Comparison of ENCODE assay signal across 13 mouse cellular contexts in the genomic region with DNA sequence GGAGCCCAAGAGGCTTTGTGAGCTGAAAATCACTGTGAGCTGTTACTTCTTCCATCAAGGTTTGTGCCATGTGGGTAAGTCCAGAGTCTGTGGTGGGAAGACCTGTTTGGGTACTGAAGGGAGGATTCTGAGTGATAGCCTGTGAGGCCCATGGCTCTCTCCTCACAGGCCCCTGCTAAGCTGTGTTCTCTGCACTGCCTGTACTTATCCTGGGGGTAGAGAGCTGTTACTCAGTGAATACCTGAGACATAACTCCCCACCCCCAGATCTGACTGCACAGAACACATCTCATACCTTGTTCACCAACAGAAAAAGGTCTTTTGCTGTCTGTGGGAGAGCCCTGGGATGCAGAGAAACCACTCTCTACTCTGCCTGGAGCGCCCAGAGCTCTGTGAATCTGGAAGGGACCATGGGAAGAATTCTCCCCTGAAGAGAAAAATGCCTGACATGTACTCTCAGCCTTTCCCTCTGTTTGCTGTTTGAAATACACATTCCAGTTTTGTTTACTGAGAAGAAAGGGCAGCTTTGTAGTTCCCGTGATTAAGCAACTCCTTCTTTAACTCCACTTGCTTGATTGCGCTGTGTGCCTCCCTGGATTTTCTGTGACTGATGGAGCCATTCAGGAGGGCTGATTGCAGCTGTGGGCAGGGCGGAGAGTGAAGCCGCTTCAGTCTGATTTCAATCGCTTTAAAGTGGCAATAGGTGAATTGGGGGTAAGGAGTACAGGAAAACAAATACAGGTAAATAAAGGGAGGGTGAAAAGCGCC.
DNase-seq lines count a peak whose midpoint lies in the region; ATAC-seq and TF ChIP-seq lines count a peak whose summit lies in the region.
"Had no signal": no experiment of that assay in that cellular context is flagged by ENCODE, and none has a peak within 500 bp of the region (broad histone marks: within the 10 kb centered on the region; RNA-seq: fewer than 3 reads in every experiment).

No protein-coding gene starts in this region.

- H3K27ac ChIP-seq in kidney, embryonic 16.5 days (ENCODE audit: low read length) = no peak overlapping the region
- H3K27ac ChIP-seq in embryonic facial prominence, embryonic 12.5 days = peak overlapping the region; percentile 65; the same call in 1 of the 2 replicates
- H3K27ac ChIP-seq in stomach, postnatal 0 days (replicated peaks) = peak overlapping the region; percentile 9; the same call in 1 of the 2 replicates
- H3K27ac ChIP-seq: embryonic facial prominence, embryonic 15.5 days; hindbrain, embryonic 13.5 days; limb, embryonic 12.5 days had no signal

- WGBS in kidney, embryonic 16.5 days = 31% methylated on average over 7 of the region's 7 CpGs
- WGBS in embryonic facial prominence, embryonic 12.5 days = 35% methylated on average over 7 of the region's 7 CpGs
- WGBS in lung, adult 2 months = 41% methylated on average over 7 of the region's 7 CpGs
- 23% methylated on average over 7 of the region's 7 CpGs for WGBS in stomach, postnatal 0 days

- no peak overlapping the region for H3K9ac ChIP-seq in kidney, embryonic 16.5 days (replicated peaks; ENCODE audit: low read length)
- H3K9ac ChIP-seq in embryonic facial prominence, embryonic 12.5 days = no peak overlapping the region
- no peak overlapping the region for H3K9ac ChIP-seq in stomach, postnatal 0 days (ENCODE audit: low read length)
- H3K9ac ChIP-seq: embryonic facial prominence, embryonic 15.5 days; heart, embryonic 12.5 days; hindbrain, embryonic 13.5 days; limb, embryonic 12.5 days had no signal

- TF ChIP-seq POLR2A in lung, adult 2 months (IDR thresholded peaks at IDR 0.05; ENCODE audit: borderline replicate concordance, extremely low read depth, low read depth, low read length) = no peak

- no peak for ATAC-seq in kidney, embryonic 16.5 days (ENCODE audit: low FRiP score, low TSS enrichment)
- ATAC-seq in embryonic facial prominence, embryonic 12.5 days (ENCODE audit: insufficient number of reproducible peaks, insufficient read depth, low FRiP score, low TSS enrichment) = no peak
- 0 out of 2 replicates have a peak, but pooled peaks have one; percentile 38 for ATAC-seq in stomach, postnatal 0 days (ENCODE audit: low FRiP score, low TSS enrichment)

- intact Hi-C loops in left cerebral cortex, postnatal 14 days (cut with DNase I) = no loop called here

- DNase-seq in kidney, postnatal 4 days = peak; percentile 20 to 41
- DNase-seq in lung, adult 2 months = peak; percentile 46
- DNase-seq in stomach, postnatal 0 days (ENCODE audit: low spot score) = no peak
- no peak for DNase-seq in left cerebral cortex, postnatal 14 days (ENCODE audit: low spot score in 2 of 2)
- DNase-seq in cerebellum, adult 8-10 months = no peak
- DNase-seq: cerebellum, postnatal 10 days; right cerebral cortex, postnatal 25 days had no signal

- no peaks in the 10 kb centered on the region for H3K36me3 ChIP-seq in kidney, embryonic 16.5 days (ENCODE audit: insufficient read depth, low read length)
- no peaks in the 10 kb centered on the region for H3K36me3 ChIP-seq in embryonic facial prominence, embryonic 12.5 days
- no peaks in the 10 kb centered on the region for H3K36me3 ChIP-seq in stomach, postnatal 0 days (ENCODE audit: control insufficient read depth, insufficient read depth, low read length)
- H3K36me3 ChIP-seq: embryonic facial prominence, embryonic 15.5 days; heart, embryonic 12.5 days; hindbrain, embryonic 13.5 days; limb, embryonic 12.5 days had no signal

- no peaks in the 10 kb centered on the region for H3K9me3 ChIP-seq in kidney, embryonic 16.5 days (ENCODE audit: low read length)
- no peaks in the 10 kb centered on the region for H3K9me3 ChIP-seq in embryonic facial prominence, embryonic 12.5 days
- no peaks in the 10 kb centered on the region for H3K9me3 ChIP-seq in stomach, postnatal 0 days (ENCODE audit: control insufficient read depth, low read length)
- H3K9me3 ChIP-seq: embryonic facial prominence, embryonic 15.5 days; heart, embryonic 12.5 days; hindbrain, embryonic 13.5 days; limb, embryonic 12.5 days had no signal

- H3K4me3 ChIP-seq in kidney, embryonic 16.5 days (ENCODE audit: low read length) = no peak overlapping the region
- no peak overlapping the region for H3K4me3 ChIP-seq in embryonic facial prominence, embryonic 12.5 days
- no peak overlapping the region for H3K4me3 ChIP-seq in lung, adult 2 months (replicated peaks; ENCODE audit: extremely low read depth, low read depth, low read length)
- no peak overlapping the region for H3K4me3 ChIP-seq in stomach, postnatal 0 days (ENCODE audit: low read depth, low read length)
- H3K4me3 ChIP-seq: embryonic facial prominence, embryonic 15.5 days; heart, embryonic 12.5 days; hindbrain, embryonic 13.5 days; limb, embryonic 12.5 days had no signal

- peaks cover 3% of the 10 kb centered on the region; the same call in 1 of the 2 replicates for H3K4me1 ChIP-seq in kidney, embryonic 16.5 days (ENCODE audit: insufficient read depth, low read length)
- H3K4me1 ChIP-seq in embryonic facial prominence, embryonic 12.5 days = peaks cover 12% of the 10 kb centered on the region
- H3K4me1 ChIP-seq in lung, adult 2 months (ENCODE audit: control insufficient read depth, insufficient read depth, low read length) = peaks cover 3% of the 10 kb centered on the region; the same call in 1 of the 2 replicates
- no peaks in the 10 kb centered on the region; the same call in 1 of the 2 replicates for H3K4me1 ChIP-seq in stomach, postnatal 0 days (replicated peaks; ENCODE audit: control insufficient read depth, insufficient read depth)

- TF ChIP-seq EP300 in stomach, postnatal 0 days (optimal IDR thresholded peaks at IDR 0.05) = no peak

- TF ChIP-seq CTCF in lung, adult 2 months (IDR thresholded peaks at IDR 0.05; ENCODE audit: insufficient read depth, low read length) = no peak
- TF ChIP-seq CTCF in stomach, postnatal 0 days (IDR thresholded peaks at IDR 0.05; ENCODE audit: low read depth) = no peak

- H3K4me2 ChIP-seq in kidney, embryonic 16.5 days (replicated peaks; ENCODE audit: low read depth, low read length) = no peak overlapping the region
- no peak overlapping the region for H3K4me2 ChIP-seq in embryonic facial prominence, embryonic 12.5 days (replicated peaks)
- no peak overlapping the region for H3K4me2 ChIP-seq in stomach, postnatal 0 days (replicated peaks; ENCODE audit: low read depth)
- H3K4me2 ChIP-seq: embryonic facial prominence, embryonic 15.5 days; heart, embryonic 12.5 days; hindbrain, embryonic 13.5 days; limb, embryonic 12.5 days had no signal

- no peaks in the 10 kb centered on the region for H3K27me3 ChIP-seq in kidney, embryonic 16.5 days (ENCODE audit: insufficient read depth, low read length)
- 0 out of 2 replicates have a peak, but pooled peaks cover 2% of the 10 kb centered on the region for H3K27me3 ChIP-seq in embryonic facial prominence, embryonic 12.5 days
- H3K27me3 ChIP-seq in stomach, postnatal 0 days (ENCODE audit: control insufficient read depth, insufficient read depth, low read length) = no peaks in the 10 kb centered on the region
- H3K27me3 ChIP-seq: embryonic facial prominence, embryonic 15.5 days; heart, embryonic 12.5 days; hindbrain, embryonic 13.5 days; limb, embryonic 12.5 days had no signal

Comparison
In these comparisons a context has a peak if more than half of its experiments do, and no peak if none do; other contexts are left out.
1. DNase-seq: peak in kidney, postnatal 4 days (2 of 2) and lung, adult 2 months (single experiment); none in stomach, postnatal 0 days (single experiment), left cerebral cortex, postnatal 14 days (0 of 2) and cerebellum, adult 8-10 months (single experiment).